Mouse (Mus musculus): ENCODE results near the gene Fbp1.
"Not testable (repeated sequence)": the region's sequence is repeated elsewhere in the genome, so short reads cannot be mapped to it uniquely, and the experiment has no call there.

Fbp1 gene

GRCm38 (mm10) chr13:62887712-62888441 lies at the start of gene Fbp1:
Gene Fbp1, minus strand, starts transcription at chr13:62888282.
- H3K27me3 ChIP-seq (ENCODE audit: control insufficient read depth, insufficient read depth, low read length, poor library complexity, severe bottlenecking), result no peaks in the 10 kb centered on the region
- no peaks in the 10 kb centered on the region for H3K36me3 ChIP-seq (ENCODE audit: control insufficient read depth, insufficient read depth, low read length, poor library complexity, severe bottlenecking)
- peak; percentile 4 for DNase-seq (ENCODE audit: low read depth, low spot score)

- DNase-seq (ENCODE audit: low read depth, low spot score), result no peak
Observed at GRCm38 (mm10) chr13:62932452-62932851, 44.4 kb upstream of the Fbp1 start.

GRCm38 (mm10) chr13:62929766-62930389 lies 41.8 kb upstream of the Fbp1 start:
- DNase-seq (ENCODE audit: low read depth, low spot score), result no peak
- no peaks in the 10 kb centered on the region for H3K36me3 ChIP-seq (ENCODE audit: control insufficient read depth, insufficient read depth, low read length, poor library complexity, severe bottlenecking)
- H3K27me3 ChIP-seq (ENCODE audit: control insufficient read depth, insufficient read depth, low read length, poor library complexity, severe bottlenecking), result no peaks in the 10 kb centered on the region

More at GRCm38 (mm10) chr13:62932452-62932851, 44.4 kb upstream of the Fbp1 start:
- no peaks in the 10 kb centered on the region for H3K36me3 ChIP-seq (ENCODE audit: control insufficient read depth, insufficient read depth, low read length, poor library complexity, severe bottlenecking)
- H3K27me3 ChIP-seq (ENCODE audit: control insufficient read depth, insufficient read depth, low read length, poor library complexity, severe bottlenecking), result no peaks in the 10 kb centered on the region

- H3K36me3 ChIP-seq (ENCODE audit: control insufficient read depth, insufficient read depth, low read length, poor library complexity, severe bottlenecking); DNase-seq (ENCODE audit: low read depth, low spot score); H3K27me3 ChIP-seq (ENCODE audit: control insufficient read depth, insufficient read depth, low read length, poor library complexity, severe bottlenecking): not testable (repeated sequence)
Observed at GRCm38 (mm10) chr13:62929144-62929543, 41.1 kb upstream of the Fbp1 start.

- H3K27me3 ChIP-seq (ENCODE audit: control insufficient read depth, insufficient read depth, low read length, poor library complexity, severe bottlenecking), result no peaks in the 10 kb centered on the region
- DNase-seq (ENCODE audit: low read depth, low spot score), result no peak
- H3K36me3 ChIP-seq (ENCODE audit: control insufficient read depth, insufficient read depth, low read length, poor library complexity, severe bottlenecking), result no peaks in the 10 kb centered on the region
Observed at GRCm38 (mm10) chr13:62927470-62927869, 39.4 kb upstream of the Fbp1 start.

- peak; percentile 37 for DNase-seq (ENCODE audit: low read depth, low spot score)
- Histone ChIP-seq H3K36me3 (ENCODE audit: control insufficient read depth, insufficient read depth, low read length, poor library complexity, severe bottlenecking) (no peaks in the 10 kb centered on the region), H3K27me3 (ENCODE audit: control insufficient read depth, insufficient read depth, low read length, poor library complexity, severe bottlenecking) (no peaks in the 10 kb centered on the region)
Observed at GRCm38 (mm10) chr13:62926479-62926878, 38.4 kb upstream of the Fbp1 start.

- Histone ChIP-seq H3K36me3 (ENCODE audit: control insufficient read depth, insufficient read depth, low read length, poor library complexity, severe bottlenecking) (no peaks in the 10 kb centered on the region), H3K27me3 (ENCODE audit: control insufficient read depth, insufficient read depth, low read length, poor library complexity, severe bottlenecking) (no peaks in the 10 kb centered on the region)
- no peak for DNase-seq (ENCODE audit: low read depth, low spot score)
Observed at GRCm38 (mm10) chr13:62923182-62923581, 35.1 kb upstream of the Fbp1 start.

GRCm38 (mm10) chr13:62922645-62923044 lies 34.6 kb upstream of the Fbp1 start:
- DNase-seq (ENCODE audit: low read depth, low spot score), result no peak
- no peaks in the 10 kb centered on the region for H3K27me3 ChIP-seq (ENCODE audit: control insufficient read depth, insufficient read depth, low read length, poor library complexity, severe bottlenecking)

GRCm38 (mm10) chr13:62919647-62920341 lies 31.7 kb upstream of the Fbp1 start:
- Histone ChIP-seq H3K36me3 (ENCODE audit: control insufficient read depth, insufficient read depth, low read length, poor library complexity, severe bottlenecking) (no peaks in the 10 kb centered on the region), H3K27me3 (ENCODE audit: control insufficient read depth, insufficient read depth, low read length, poor library complexity, severe bottlenecking) (no peaks in the 10 kb centered on the region)
- DNase-seq (ENCODE audit: low read depth, low spot score), result peak; percentile 78

More at GRCm38 (mm10) chr13:62922645-62923044, 34.6 kb upstream of the Fbp1 start:
- no peaks in the 10 kb centered on the region for H3K36me3 ChIP-seq (ENCODE audit: control insufficient read depth, insufficient read depth, low read length, poor library complexity, severe bottlenecking)

- no peaks in the 10 kb centered on the region for H3K27me3 ChIP-seq (ENCODE audit: control insufficient read depth, insufficient read depth, low read length, poor library complexity, severe bottlenecking)
- no peaks in the 10 kb centered on the region for H3K36me3 ChIP-seq (ENCODE audit: control insufficient read depth, insufficient read depth, low read length, poor library complexity, severe bottlenecking)
Observed at GRCm38 (mm10) chr13:62917416-62918110, 29.5 kb upstream of the Fbp1 start.

GRCm38 (mm10) chr13:62916675-62917074 lies 28.6 kb upstream of the Fbp1 start:
- Histone ChIP-seq H3K27me3 (ENCODE audit: control insufficient read depth, insufficient read depth, low read length, poor library complexity, severe bottlenecking) (no peaks in the 10 kb centered on the region), H3K36me3 (ENCODE audit: control insufficient read depth, insufficient read depth, low read length, poor library complexity, severe bottlenecking) (no peaks in the 10 kb centered on the region)
- no peak for DNase-seq (ENCODE audit: low read depth, low spot score)

More at GRCm38 (mm10) chr13:62917416-62918110, 29.5 kb upstream of the Fbp1 start:
- no peak for DNase-seq (ENCODE audit: low read depth, low spot score)

GRCm38 (mm10) chr13:62911575-62911974 lies 23.5 kb upstream of the Fbp1 start:
- DNase-seq (ENCODE audit: low read depth, low spot score), result no peak
- H3K36me3 ChIP-seq (ENCODE audit: control insufficient read depth, insufficient read depth, low read length, poor library complexity, severe bottlenecking), result no peaks in the 10 kb centered on the region
- H3K27me3 ChIP-seq (ENCODE audit: control insufficient read depth, insufficient read depth, low read length, poor library complexity, severe bottlenecking), result no peaks in the 10 kb centered on the region

GRCm38 (mm10) chr13:62910206-62910605 lies 22.1 kb upstream of the Fbp1 start:
- Histone ChIP-seq H3K36me3 (ENCODE audit: control insufficient read depth, insufficient read depth, low read length, poor library complexity, severe bottlenecking) (no peaks in the 10 kb centered on the region), H3K27me3 (ENCODE audit: control insufficient read depth, insufficient read depth, low read length, poor library complexity, severe bottlenecking) (no peaks in the 10 kb centered on the region)
- no peak for DNase-seq (ENCODE audit: low read depth, low spot score)

GRCm38 (mm10) chr13:62909776-62910175 lies 21.7 kb upstream of the Fbp1 start:
- Histone ChIP-seq H3K27me3 (ENCODE audit: control insufficient read depth, insufficient read depth, low read length, poor library complexity, severe bottlenecking) (no peaks in the 10 kb centered on the region), H3K36me3 (ENCODE audit: control insufficient read depth, insufficient read depth, low read length, poor library complexity, severe bottlenecking) (no peaks in the 10 kb centered on the region)
- DNase-seq (ENCODE audit: low read depth, low spot score), result no peak
